Mouse (Mus musculus): ENCODE measurements around the gene Fabp2.

DNA sequence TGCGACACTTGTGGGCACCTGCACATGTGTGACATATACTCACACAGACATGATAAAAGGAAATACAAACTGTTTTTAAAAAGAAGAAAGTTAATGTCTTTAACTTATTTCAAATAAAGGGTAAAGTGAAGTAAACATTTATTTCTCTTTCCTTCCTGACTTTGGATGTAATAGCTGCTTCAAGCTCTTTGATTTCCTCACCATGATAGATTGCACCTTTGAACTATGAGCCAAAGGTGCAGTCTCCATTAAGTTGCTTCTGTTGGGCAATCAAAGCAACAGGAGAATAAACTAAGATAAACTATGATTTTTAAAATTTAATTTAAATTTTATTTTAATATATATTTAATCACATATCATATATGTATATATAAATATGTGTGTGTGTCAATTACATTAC is 26.6 kb upstream of the Fabp2 start:
- TF ChIP-seq CTCF (IDR thresholded peaks at IDR 0.05; ENCODE audit: extremely low read depth, insufficient read depth, insufficient read length, insufficient replicate concordance) (no peak), POLR2A (IDR thresholded peaks at IDR 0.05; ENCODE audit: low read depth, low read length) (no peak)

All from spleen, adult 2 months (tissue).